Mouse (Mus musculus): ENCODE measurements around the gene Naglu. TPM values are rescaled to one million over a fixed set of nuclear protein-coding genes. Genes with fewer than 3 reads are reported as not detected.

Naglu gene
- polyA plus RNA-seq (2017; shearing (Covaris generic)), result 9.0 TPM

GRCm38 (mm10) chr11:101069391-101070188 lies at the start of gene Naglu:
TSS of gene Naglu (plus strand) at chr11:101070012.

DNA sequence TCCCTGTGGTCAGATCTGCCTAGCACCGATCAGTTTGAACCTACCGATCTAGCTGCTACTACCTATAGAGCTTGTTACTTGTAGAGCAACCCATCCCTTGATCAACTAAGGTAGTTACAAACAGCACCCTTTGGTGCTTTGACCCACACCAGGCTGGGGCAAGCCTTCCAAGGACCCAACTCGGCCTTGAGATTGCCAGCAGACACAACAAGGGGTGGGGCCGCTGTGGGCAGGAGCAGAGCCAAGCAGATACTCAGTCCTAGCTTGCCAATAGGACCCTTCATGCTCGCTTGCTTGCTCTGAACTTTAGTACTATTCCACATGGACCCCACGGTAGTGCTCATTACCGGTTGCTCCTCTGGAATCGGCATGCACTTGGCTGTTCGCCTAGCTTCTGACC lies 8.3 kb downstream of the Naglu start, which contains the start of gene Hsd17b1:
Gene Hsd17b1 (plus strand): TSS at position 291 of the 400 bp plus-strand sequence.

GRCm38 (mm10) chr11:101082208-101083082 lies 12.6 kb downstream of the Naglu start, which contains the start of gene Coasy:
TSS of gene Coasy (plus strand) at chr11:101082565.

GRCm38 (mm10) chr11:101086756-101087681 lies 17.2 kb downstream of the Naglu start, which contains the start of gene Mlx:
TSS of gene Mlx (plus strand) at chr11:101087277.

GRCm38 (mm10) chr11:101095314-101096024 lies 25.7 kb downstream of the Naglu start, which contains the start of gene Psmc3ip:
TSS of gene Psmc3ip (minus strand) at chr11:101095436.

GRCm38 (mm10) chr11:101119761-101120544 lies 50.1 kb downstream of the Naglu start, which contains the start of the genes Retreg3 and Tubg1:
TSS of gene Retreg3 (minus strand) at chr11:101119893.
TSS of gene Tubg1 (plus strand) at chr11:101119938.

Other genes with a start within 250 kb of the Naglu start
- 180 TPM for gene Stat5b, start 219.3 kb upstream of the Naglu start, polyA plus RNA-seq (2017; shearing (Covaris generic))
- gene Stat5a, start 210.7 kb upstream of the Naglu start, polyA plus RNA-seq (2017; shearing (Covaris generic)), result 104 TPM
- gene Stat3, start 130.5 kb upstream of the Naglu start, polyA plus RNA-seq (2017; shearing (Covaris generic)), result 363 TPM
- gene Cavin1, start 99.1 kb upstream of the Naglu start, polyA plus RNA-seq (2017; shearing (Covaris generic)), result 0.22 TPM
- 9.1 TPM for gene Atp6v0a1, start 60.6 kb upstream of the Naglu start, polyA plus RNA-seq (2017; shearing (Covaris generic))
- gene Hsd17b1, start 8.4 kb downstream of the Naglu start, polyA plus RNA-seq (2017; shearing (Covaris generic)), result 0.51 TPM
- gene Coasy, start 12.6 kb downstream of the Naglu start, polyA plus RNA-seq (2017; shearing (Covaris generic)), result 39.8 TPM
- gene Mlx, start 17.3 kb downstream of the Naglu start, polyA plus RNA-seq (2017; shearing (Covaris generic)), result 114 TPM
- gene Psmc3ip, start 25.4 kb downstream of the Naglu start, polyA plus RNA-seq (2017; shearing (Covaris generic)), result 7.8 TPM
- gene Retreg3, start 49.9 kb downstream of the Naglu start, polyA plus RNA-seq (2017; shearing (Covaris generic)), result 66.3 TPM
- gene Tubg1, start 49.9 kb downstream of the Naglu start, polyA plus RNA-seq (2017; shearing (Covaris generic)), result 49.2 TPM
- gene Tubg2, start 85.9 kb downstream of the Naglu start, polyA plus RNA-seq (2017; shearing (Covaris generic)), result 4.6 TPM
- 0.16 TPM for gene Cntnap1, start 100.5 kb downstream of the Naglu start, polyA plus RNA-seq (2017; shearing (Covaris generic))
- gene Plekhh3, start 101.3 kb downstream of the Naglu start, polyA plus RNA-seq (2017; shearing (Covaris generic)), result not detected
- gene Ccr10, start 105.4 kb downstream of the Naglu start, polyA plus RNA-seq (2017; shearing (Covaris generic)), result 3.3 TPM
- gene Ezh1, start 156.5 kb downstream of the Naglu start, polyA plus RNA-seq (2017; shearing (Covaris generic)), result 115 TPM
- not detected for gene Ramp2, start 176.0 kb downstream of the Naglu start, polyA plus RNA-seq (2017; shearing (Covaris generic))
- 152 TPM for gene Vps25, start 183.7 kb downstream of the Naglu start, polyA plus RNA-seq (2017; shearing (Covaris generic))
- gene Wnk4, start 190.6 kb downstream of the Naglu start, polyA plus RNA-seq (2017; shearing (Covaris generic)), result 6.4 TPM
- gene Cntd1, start 209.0 kb downstream of the Naglu start, polyA plus RNA-seq (2017; shearing (Covaris generic)), result 0.34 TPM
- gene Coa3, start 209.1 kb downstream of the Naglu start, polyA plus RNA-seq (2017; shearing (Covaris generic)), result 125 TPM
- gene Becn1, start 232.3 kb downstream of the Naglu start, polyA plus RNA-seq (2017; shearing (Covaris generic)), result 231 TPM
- gene Psme3, start 246.2 kb downstream of the Naglu start, polyA plus RNA-seq (2017; shearing (Covaris generic)), result 169 TPM